Mouse (Mus musculus) adrenal gland, postnatal 10 days (tissue): Measurements from ENCODE around the gene Itgb3. TPM values are rescaled to one million over a fixed set of nuclear protein-coding genes. Genes with fewer than 3 reads are reported as not detected.

Experiments used
- DNase-seq: peaks from one replicate; pipeline ENCODE4 v3.0.0; 2021; ENCODE audit warnings: mixed read lengths
- total RNA-seq, 2 experiments: library from RNA; stranded (reverse); gene quantifications; 2 replicates each; pipeline ENCODE4 v1.2.3; 2021

Gene Itgb3
- total RNA-seq, 2 experiments from 2014 or later: 9.4 to 15.4 TPM

DNA sequence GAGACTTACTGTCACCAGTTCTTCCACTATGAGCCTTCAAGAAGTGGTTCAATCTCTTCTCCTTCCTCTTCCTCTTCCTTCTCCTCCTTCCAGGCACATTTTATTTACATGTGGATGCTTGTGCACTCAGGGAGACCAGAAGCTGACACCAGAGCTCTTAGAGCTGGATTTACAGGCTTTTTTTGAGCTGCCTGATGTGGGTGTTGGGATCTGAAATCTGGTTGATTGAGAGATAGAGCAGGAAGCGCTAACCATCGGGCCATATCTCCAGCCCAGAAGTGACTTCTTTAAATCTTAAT, 25.5 kb upstream of the Itgb3 start:
- DNase-seq: no peak

DNA sequence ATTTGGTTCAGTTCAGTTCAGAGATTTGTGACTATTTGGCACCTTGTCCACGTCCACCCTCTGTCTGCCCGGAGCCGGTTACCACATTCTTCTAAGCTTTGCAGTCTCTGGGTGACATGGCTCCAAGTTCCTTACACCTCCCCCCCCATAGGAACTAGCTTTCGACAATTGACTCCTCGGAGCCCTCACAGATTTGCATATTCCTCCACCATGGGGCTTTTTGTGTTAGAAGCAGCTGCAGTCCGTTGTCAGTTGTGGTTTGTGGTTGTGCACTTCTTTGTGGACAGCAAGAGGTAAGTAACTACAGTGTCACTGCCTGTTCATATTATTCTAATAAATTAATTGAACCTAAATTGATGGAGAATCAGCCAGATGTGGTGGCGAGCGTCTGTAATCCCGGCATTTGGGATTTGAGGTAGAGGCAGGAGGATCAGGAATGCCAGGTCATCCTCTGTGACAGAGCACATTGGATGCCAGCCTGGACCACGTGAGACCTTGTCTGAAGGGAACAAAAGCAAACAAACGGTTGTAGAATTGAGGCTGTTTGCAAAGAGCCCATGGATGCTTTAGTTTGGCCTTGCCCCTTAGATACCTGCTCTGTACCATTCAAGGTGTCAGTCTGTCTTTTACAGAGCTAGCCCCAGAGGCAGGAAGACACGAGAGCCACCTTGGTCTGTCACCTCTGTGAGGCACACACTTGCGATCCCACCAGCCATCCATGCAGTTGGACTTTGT, 25.0 kb upstream of the Itgb3 start:
- no peak for DNase-seq

DNA sequence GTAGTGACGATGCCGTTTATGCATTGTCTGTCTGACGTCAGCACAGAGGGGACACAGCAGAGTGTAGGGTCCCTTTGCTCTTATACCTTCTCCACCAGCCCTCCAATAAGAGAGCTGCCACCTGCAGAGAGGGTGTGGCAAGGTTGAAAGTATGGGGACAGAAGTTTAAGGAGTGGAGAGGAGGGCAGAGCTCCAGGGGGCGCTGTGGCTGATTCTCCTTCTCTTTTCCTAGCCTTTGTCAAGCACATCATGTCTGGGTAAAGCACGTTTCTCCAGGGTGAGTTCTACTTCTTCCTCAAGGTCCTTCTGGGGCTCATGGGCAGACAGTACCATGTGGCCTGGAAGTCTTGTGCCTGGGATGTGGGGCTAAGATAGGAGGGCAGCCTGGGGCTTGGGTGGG, 22.3 kb upstream of the Itgb3 start:
- DNase-seq: no peak

DNA sequence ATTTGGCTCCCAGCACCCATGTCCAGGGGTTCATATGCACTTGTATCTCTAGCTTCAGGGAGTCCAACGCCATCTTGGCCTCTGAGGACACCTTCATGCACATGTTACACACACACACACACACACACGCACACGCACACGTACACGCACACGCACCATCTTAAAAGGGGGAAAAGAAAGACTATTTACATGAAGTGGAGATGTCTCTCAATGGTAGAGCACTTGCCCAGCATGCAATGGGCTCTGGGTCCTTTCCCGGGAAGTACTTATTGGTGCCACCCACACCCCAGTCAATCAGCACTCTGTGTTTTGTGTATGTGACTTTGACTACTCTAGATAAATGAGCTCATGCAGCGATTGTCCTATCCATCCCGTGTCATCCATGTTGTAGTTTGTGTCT, 19.9 kb upstream of the Itgb3 start:
- no peak for DNase-seq

DNA sequence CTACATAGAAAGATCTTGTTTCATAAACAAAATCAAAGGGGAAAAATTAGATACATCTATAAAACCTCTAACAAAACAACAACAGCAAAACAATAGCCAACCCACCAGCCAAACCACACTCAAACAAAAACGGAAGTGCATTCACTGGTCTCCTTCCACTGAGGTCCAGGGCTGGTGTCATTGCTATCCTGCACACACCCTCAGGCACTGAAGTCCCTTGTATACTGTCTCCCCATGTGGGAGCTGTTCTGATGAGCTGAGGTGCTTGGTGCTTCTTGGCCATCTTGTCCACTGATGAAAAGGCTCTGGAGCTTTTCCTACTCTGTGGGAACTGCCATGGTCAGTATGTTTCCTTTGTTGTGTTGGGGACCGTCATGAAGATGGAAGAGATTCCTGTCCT, 19.3 kb upstream of the Itgb3 start:
- no peak for DNase-seq

DNA sequence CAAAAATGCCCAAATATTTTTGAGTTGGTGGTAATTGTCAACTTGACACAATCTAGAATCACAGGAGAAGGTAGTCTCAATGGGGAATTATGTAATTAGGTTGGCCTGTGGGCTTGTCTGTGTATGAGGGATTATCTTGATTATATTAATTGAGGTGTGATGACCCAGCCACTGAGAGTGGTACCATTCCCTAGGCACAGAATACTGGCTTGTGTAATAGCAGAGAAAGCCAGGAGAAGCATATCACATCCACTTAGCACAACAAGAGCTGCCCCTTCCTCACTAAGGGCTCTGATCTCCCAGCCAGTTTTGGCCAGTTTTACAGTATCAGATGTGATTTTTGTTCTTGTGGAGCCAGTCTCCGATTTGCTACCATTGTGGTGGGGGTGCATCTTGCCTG, 18.2 kb upstream of the Itgb3 start:
- no peak for DNase-seq

DNA sequence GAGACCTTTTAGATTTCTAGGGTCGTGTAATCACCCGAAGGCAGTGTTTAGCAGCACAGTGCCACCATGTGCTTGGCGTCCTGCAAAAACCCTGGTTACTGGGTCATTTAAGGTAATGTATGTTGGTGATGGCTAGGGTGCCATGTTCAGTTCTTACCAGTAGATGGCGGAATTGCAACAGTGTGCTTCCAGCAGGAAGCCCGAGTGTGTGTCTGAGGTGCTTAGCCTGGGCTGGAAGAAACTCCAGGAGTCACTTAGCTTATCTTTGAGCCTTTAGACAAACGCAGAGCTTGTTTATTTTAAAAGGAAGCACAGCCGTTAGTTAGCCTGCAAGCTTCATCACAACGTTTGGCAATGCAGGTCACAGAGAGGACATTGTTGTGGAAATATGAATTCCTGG, 17.7 kb upstream of the Itgb3 start:
- peak; percentile 83 for DNase-seq

DNA sequence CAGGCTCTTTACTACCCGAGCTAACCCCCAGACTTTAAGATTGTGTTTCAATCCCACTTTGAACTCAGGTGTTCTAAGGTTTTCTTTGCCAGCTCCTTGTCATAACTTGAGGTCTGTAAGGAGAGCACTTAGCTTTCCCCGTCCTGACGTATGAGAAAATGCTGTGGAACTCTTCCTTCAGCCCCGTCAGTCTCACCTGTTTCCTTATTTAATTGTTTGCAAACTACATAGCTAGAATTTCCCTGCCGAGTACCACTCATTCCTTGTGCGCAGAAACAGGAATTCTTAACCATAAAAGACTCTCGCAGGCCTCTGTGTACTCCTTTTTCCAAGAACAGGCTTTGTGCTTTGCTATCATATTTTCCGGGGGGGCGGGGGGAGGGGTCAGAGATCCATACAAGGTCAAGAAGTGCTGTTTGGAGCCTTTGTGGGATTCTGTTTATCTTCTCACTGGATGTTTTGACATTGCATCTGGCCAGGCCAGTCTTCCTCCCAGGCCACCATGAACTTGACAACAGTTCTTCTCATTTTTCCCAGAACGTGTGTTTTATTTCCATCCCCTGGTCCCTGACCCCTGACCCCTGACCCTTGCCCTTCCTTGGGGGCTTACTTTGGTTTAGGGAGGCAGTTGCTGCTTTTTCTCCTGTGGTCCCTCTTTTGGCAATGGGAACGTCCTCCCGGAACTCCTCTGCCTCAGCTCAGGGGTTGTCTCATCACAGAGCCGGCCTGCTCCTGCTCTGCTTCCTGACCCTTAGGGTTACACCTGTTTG, 15.5 kb upstream of the Itgb3 start:
- no peak for DNase-seq

DNA sequence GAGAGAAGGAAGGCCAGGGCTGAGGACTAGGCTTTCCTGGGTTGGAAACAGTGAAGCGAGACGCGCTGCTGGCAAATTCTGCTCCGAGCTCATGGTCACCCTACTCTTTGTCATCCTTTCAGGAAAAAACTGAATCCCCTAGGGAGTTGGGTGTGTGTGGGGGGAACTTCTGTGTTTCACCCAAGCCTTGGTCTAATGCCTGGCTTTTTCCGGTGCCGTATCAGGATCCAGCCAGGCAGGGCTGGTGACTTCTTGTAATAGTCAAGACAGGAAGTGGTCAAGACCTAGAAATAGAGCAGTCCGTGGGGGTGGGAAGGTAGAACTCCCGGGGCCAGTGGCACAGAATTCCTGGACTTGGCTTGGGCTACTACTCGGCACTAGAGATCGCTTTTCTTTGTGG, 11.4 kb upstream of the Itgb3 start:
- DNase-seq: no peak

DNA sequence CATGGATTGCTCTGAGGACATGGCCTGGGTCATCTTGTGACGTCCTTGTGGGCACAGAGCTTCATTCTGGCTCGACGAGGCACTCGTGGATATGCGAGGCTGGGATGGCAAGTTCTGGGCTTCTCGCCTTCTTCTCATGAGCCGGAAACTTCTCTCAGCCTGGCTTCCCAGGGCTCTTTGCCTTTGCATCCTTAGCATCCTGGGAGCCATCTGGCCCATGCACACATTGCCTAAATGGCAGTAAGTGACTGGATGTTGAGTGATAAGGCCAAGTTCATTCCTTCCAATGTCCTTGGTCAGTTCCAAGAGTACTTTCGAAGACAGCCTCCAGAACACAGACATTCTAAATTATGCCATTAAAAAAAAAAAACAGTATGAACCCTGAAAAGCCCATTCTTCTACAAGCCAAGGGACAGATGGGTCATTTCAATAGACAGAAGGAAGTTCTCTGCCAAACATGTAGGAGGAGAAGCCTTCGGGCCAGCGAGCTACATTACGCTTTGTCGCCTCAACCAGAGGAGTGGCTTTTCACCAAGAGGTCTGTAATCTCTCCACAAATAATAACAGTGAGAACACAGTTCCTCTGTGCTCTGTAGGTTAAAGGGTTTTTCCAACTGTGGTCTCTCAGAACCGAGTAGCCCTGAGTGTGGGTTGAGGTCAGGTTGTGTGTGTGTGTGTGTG, 8.4 kb upstream of the Itgb3 start:
- no peak for DNase-seq

DNA sequence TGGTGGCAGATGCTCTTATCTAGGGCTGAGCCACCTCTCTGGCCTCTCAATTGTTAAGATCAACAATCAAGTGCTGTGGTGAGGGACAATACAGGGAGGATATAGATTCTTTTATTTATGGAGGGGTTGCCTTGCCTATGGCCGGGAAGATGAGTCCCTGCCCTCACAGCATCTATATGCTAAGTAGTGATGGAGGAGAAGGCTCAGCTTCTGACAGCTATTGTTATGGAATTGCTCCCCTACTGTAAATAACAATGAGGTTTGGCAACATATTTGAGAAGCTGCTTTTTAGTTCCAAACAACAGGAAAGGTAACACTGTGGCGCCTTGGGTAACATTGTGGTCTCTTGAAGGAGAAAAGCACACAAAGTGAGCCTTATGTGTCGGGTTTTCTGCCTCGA, 7.1 kb upstream of the Itgb3 start:
- no peak for DNase-seq

DNA sequence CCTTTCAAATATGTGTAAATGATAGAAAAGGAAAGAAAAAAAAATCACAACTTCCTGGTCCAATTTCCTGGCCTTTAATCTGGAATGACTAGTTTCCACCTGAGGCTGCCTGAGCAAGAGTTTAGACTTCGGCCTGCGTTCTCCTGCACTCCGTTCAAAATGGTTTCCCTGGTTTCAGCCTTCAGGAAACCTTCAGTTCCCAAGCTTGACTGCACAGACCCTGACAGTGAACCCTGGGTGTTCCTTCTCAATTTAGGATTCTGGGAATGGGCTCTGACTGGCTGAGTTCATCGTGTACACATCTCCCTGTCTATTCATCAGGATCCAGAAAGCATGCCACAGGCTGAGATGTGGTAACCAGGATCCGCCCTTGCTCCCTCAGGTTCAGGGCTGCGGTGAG, 3.6 kb upstream of the Itgb3 start:
- no peak for DNase-seq

DNA sequence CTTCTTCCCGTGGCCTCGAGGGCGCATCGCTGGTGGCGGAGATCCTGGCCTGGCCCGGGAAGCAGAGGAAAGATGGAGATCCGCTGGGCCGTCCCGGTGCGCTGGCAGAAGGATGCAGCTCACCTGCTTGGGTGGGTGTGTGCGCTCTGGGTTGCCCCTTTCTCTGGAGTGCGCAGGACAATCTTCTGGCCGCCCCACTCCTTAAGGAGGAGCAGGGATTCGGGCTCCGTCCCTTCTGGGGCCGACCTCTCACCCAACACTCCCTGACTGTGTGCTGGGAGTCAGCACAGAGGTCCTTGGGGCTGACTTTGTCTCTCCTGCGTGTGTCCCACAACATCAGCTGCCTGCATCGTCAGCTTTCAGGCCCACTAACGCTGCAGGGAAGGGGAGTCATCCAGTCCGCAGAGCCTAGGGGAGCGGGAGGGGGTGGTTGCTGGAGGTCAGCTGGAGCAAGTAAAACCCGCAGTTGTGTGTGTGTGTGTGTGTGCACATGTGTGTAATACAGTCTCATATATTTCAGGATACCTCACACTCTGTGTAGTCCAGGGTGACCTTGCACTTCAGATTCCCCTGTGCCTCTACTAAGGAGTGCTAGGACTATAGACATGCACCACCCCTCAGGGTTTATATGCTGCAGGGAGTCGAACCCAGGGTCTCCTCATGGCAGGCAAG, 585 bp downstream of the Itgb3 start:
- no peak for DNase-seq

DNA sequence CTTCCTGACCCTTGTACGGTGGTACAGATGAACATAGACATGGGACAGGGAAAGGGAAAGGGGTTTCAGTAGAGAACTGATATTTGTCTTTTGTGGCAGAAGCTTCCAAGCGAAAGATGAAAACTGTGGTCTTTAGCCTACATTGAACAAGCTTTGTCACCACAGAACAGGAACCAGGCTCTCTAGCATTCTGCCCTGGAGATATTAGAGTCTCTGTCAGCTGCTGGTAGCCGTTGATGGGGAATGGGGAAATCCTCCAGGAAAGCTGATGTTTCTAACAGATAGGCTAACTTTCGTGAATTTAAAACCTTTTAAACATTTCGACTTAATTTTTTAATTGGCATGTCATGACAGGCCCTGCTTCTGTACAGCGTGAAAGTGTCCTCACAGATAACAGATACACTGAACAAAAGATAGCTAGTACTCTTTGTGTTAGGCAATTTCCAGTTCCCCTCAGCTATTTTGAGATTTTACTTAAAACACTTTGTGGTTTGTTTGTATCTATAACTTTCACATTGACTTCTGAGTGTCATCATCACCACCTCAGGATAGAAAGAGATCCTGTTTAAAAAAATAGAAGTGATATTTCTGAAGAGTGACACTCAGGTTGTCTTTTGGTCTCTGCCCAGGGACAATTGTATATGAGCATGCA, 1.4 kb downstream of the Itgb3 start:
- no peak for DNase-seq

DNA sequence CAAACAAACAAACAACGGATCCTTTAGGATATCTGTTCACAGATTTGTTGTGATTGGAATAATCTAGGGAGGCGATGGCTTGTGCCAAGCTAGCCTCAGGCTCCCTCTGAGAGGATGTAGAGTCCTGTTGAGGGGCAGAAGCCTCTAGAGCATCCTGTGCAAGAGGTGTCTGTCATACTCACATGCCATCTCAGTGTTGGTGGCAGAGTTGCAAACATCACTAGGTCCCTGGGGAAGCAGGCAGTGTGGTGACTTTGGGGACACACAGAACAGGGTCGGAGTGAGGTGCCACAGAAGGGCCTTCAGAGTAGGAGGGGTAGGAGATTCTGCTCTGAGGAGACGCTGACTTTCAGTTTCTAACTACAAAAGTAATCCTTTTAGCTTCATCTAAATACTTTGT, 1.9 kb downstream of the Itgb3 start:
- no peak for DNase-seq

DNA sequence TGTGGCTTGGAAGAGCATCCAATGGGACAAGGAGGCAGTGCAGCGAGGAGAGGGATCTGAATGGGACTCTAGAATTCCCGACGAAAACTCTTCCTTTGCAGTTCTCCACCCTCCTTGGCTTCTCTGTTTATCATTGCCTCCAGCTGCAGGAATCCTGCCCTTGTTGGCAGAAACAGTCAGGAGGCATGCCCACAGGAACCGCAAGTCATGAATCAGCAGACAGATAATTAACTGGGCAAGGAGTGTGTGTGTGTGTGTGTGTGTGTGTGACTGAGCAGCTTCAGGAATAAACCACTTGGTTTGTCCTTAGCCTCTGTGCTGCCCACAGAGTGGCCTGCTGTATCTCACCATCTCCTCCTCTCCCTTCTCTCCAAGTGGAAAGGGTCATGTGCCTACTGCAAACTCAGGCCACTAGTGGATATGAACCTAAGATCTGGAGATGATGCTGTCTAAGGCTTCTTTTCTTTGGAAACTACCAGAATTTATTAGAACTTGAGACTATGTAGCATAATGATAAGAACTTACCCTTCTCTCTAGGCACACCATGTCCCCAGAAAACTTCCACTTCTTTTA, 3.9 kb downstream of the Itgb3 start:
- peak; percentile 48 for DNase-seq

DNA sequence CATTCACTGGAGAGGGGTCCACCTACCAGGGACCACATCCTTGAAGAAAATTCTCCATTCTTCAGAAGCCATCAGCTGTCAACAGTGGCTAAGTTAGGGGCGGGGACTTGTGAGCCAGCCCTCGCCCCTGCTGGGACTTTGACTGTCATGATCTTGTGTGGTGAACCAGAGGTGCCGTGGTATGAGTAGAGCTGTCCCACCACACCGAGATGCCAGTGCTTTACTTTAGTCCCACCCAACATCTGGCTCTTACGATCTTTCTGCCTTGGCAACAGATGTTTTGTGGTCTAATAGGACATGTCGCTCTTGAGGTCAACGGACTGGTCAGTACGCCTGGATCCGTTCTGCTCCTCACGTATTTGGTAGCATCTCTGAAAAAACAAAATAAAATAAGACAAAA, 5.8 kb downstream of the Itgb3 start:
- no peak for DNase-seq

DNA sequence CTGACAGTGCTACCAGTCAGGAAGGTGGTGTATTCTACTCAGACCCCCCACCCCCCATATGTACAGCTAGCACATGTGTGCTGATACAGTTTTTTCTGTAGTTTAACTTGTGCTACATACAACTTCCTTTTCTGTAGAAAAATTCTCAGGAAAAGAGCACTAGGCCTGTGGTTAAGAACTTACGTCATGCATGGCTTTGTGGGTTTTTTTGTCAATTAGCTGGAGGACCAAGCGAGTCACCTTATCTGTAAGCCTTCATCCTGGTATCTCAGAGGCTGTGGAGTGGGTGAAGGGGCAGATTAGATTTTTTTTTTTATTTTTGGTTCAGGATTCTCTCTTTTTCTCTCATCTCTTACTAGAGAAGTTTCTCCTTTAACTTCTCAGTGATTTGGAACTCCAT, 6.3 kb downstream of the Itgb3 start:
- DNase-seq: no peak

DNA sequence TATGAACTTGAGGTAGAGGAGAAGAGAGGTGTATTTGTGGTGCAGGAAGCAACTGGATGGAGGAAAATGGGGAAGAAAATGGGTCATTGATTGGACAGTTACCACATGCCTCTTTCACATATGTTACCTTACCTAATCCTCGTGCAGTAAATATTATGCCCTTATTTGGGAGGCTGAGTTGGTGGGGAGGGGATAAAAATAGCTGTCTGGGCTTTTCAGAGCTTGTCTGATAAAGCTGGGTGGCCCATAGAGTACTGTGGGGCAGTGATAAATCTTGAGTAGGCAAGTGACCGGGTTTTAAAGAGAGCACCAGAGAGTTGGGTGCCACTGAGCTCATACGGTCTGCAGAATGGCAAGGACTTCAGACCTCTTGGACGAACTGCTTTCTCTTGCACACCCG, 8.4 kb downstream of the Itgb3 start:
- no peak for DNase-seq

DNA sequence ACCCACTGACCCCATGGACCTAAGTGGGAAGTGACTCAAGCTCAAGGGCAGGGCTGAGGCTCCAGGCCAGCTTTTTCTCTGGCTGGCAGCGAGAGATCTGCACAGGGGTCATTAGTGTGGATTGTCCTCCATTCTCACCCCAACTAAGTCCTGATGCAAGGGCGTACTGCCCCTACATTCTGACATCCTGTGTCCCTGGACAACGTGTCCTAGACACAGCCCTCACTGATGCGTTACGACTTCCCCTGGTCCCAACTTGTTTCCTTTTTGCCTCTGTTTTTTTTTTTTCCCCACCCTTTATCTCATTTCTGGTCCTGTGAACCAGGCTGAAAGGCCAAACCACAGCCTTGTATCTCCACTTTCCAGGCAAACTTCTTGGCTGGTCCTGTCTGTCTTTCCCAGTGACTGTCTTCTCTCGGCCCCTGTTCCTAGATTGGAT, 10.9 kb downstream of the Itgb3 start:
- DNase-seq: peak; percentile 64

DNA sequence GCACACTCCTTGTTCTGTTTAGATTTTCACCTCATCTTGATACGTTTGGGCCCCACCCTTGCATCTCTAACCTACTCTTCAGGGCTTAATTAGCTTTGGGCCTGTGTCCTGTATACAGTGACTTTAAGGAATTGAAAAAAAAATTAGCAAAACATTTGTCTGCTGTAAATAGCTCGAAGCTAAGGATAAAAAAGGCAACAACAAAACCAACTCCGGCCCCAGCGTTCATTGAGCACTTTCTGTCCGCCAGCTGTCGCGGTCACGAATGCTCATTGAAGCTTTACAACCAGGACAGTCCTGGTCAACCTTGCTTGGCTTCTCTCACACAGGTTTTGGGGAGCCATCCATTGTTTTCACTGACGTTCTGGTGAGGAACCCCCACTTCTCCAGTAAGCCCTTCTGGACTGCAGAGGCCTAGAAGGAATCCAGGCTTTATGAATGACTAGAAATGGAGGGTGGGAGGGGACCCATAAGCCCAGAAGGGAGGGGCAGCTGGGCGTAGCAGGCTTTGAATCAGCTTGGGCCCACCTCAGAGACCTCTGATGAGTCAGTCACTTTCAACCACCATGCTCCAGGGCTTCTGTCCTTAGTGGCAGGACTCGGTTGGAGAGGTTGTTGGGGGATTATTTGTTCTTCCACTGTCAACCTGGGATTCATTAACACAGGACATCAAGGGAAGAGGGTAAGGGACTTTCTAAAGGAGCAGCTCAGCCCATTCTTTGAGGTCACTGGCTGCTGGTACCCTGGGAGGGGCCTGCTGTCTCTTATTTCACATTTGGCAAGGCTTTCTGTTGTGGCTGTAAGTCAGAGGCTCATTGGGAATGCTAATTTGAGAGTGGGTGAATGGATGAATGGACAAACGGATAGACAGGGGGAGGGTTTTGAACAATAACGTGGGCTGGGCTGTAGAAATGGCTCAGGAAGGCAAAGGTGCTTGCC, 11.6 kb downstream of the Itgb3 start:
- no peak for DNase-seq
